Mouse (Mus musculus) testis, adult 2 months (tissue): ENCODE data around the gene Farsb.

Experiments used
- CTCF ChIP-seq: fragments of 200-500 bp; IDR thresholded peaks from 2 replicates; pipeline ENCODE4 v1.5.1; 2012; ENCODE audit warnings: low read depth, mild to moderate bottlenecking, inconsistent platforms, low read length, moderate library complexity; ENCODE audit not compliant: control insufficient read depth, insufficient read depth, insufficient replicate concordance
- POLR2A ChIP-seq: fragments of 200-500 bp; IDR thresholded peaks from 2 replicates; pipeline ENCODE4 v1.6.1; 2012; ENCODE audit warnings: low read depth, mild to moderate bottlenecking, inconsistent platforms, low read length, moderate library complexity; ENCODE audit not compliant: control insufficient read depth

- TF ChIP-seq CTCF (no peak), POLR2A (no peak)
These were observed 76.0 kb downstream of the Farsb start for GRCm38 (mm10) chr1:78412668-78413067.
